Mouse (Mus musculus) kidney, adult 8-10 months (tissue): Measurements from ENCODE around the gene Khsrp.

Experiments
- DNase-seq, 2 experiments: peaks; one replicate each; pipeline ENCODE4 v3.0.0; 2022

Khsrp gene

DNA sequence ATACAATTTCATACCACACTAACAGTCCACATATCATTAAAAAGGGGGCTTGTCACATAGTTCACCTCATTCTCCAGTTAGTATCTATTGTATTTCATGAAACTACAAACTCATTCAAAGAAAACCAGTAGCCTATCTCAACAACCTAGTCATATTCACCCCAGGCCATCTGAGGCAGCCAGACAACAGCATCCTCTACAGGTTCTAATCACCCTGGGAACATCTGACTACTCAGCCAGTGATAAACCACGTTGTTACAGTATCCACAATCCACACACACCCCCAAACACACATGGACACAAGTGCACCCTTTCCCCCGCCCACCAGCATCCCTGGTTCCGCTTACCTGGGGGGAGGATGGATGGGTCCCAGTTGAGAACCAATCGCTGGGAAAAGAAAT is 3.9 kb downstream of the Khsrp start:
- DNase-seq = no peak

DNA sequence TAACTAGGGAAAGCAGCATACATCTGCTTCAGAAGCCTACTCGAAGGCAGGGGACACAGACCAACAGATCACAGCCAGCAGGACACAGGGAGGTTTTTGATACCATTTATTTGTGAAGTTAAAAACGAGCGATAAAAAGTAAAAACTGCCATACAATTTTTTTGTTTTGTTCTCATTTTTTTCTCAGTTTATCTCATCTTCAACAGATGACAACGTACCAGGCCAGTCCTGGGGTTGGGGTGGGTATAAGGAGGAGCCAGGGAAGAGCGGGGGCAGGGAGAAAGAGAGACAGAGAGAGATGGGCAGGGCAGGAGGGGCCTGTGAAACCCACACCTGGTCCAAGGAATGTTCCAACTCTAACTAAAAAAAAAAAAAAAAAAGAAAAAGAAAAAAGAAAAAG is 10.4 kb downstream of the Khsrp start:
- DNase-seq = no peak

- DNase-seq = no peak
Observed at GRCm38 (mm10) chr17:57019693-57020092, 11.6 kb downstream of the Khsrp start.

- no peak for DNase-seq
Observed at GRCm38 (mm10) chr17:57012245-57012795, 19.0 kb downstream of the Khsrp start.

DNA sequence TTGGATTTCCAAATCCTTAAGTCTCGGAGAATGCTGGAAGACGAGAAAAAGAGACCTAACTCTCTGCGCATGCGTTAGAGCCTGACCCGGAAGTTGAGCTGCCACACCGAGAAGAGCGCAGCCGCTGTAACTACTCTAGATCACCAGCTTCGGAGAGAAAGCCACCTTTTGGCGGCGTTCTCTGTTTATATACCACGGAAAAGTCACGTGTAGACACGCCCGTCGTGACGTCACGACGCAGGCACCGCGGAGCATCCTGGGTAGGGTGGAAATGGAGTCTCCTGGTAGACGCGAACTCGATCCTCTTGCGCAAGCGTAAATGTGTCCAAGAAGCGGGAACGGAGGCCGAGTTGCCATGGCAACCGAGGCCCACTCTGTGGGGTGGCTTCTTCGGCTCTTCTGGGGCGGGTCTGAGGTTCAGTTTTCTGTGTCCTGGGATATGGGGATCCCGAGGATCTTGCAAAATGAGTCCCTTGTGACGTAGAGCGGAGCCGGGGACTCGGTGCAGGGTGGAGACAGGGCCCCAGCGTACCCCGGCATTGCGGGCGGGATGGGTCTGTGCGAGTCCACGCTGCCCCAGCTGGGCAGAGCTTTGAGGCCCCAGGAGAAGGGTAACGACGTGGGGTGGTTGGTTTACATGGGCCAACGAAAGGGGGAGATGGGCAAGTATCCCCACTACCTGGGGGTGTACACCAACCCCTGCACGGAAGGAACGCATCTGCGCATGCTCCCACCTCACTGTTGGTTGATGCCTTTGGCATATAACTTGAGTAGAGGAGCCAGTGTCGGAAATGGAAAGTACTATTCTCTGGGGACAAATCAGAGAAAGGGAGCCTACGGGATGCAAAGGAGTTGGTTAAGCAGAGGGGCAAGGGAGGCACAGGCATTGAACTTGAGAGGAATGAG is 19.8 kb downstream of the Khsrp start, which contains the start of the genes Gtf2f1 and Gm17949:
Gene Gtf2f1 (minus strand): TSS at position 53 of the 906 bp plus-strand sequence.
Gene Gm17949 (plus strand): TSS at position 234 of the 906 bp plus-strand sequence.
- DNase-seq = peak; percentile 93 to 94

DNA sequence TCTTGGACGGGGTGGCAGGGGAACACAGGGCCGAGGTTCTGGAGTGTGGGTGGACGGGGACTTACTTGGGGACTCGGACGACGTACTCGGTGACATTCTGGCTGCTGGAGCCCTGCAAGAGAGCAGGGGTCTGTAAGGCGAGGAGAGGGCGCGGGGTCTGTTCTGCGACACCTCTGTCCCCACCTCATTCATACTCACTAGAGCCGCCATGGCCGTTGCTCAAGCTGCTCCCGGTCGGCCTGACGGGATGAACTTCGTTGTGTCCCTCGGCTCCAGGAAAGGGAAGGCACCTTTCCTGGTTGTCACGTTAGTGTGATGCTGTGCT is 20.4 kb downstream of the Khsrp start:
- DNase-seq = no peak

DNA sequence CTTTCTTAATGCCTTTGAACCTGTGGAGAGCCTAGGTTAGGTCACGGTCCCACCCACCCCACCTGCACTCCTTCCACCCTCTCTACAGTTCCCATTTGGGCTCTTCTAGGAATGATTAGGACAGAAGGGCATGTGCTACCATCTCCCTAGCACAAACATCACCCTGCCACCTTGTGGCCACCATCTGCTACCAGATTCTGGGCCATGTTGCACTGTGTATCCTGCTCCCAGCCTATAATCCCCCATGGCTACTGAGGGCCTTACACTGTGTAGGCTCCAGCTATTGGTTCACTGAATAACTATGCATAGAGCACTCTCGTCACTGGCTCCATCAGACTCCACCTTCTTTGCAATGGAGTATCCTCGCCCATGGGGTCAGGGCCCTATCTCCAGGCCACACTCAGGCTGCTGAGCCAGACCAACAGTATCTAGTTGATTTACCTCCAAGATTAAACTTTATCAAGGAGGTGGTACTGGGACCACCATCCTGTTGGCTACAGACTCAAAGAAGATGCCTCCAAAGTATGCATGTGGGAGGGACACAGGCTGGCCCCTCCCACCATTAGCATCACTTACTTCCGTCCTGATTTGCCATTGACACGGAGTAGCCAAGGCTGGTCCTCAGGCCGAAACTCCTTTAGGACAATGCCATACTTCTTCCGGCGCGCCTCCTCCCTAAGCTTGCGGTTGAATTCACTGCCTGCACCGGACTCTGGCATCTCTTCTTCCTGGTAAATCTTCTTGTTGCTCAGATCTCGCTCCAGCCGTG is 24.0 kb downstream of the Khsrp start:
- no peak for DNase-seq

DNA sequence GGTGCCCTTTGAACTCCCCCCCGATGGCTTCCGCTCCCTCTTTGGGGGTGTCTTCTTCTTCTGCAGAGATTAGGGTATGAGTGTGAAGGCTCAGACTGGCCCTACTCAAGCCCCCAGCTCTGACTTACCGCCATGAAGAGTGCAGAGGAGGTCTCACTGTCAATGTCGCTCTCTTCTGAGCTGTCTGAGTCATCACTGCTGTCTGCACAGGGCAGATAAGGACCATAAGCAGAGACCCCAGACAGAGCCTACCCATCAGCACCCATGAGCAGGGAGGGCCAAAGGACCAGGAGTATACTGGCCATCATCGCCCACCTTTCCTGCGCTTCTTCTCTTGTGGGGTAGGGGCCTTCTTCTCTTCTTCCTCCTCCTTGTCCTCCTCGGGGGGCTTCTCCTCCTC is 27.3 kb downstream of the Khsrp start:
- no peak for DNase-seq

DNA sequence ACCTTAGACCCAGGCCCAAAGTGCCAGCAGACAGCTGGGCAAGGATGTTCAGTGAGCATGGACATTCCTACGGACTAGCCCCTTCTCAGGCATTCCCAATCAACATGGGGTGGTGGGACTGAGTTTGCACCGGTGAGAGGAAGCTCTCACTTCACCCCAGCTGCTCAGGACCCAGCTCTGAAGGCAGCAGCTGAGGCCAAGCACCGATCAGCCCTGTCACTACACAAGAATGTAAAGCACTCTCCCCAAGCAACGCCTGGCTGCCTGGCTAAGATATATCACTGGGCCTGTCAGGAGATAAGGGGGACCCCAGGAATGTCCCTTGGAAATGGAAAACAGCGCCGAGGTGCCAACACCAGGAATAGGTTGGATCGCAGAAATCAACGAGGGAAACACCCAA is 30.1 kb downstream of the Khsrp start:
- DNase-seq = no peak

- DNase-seq = no peak
Observed at GRCm38 (mm10) chr17:56999968-57000609, 31.2 kb downstream of the Khsrp start, which contains the start of gene Pspn. TSS of gene Pspn (minus strand) at chr17:57000018.

DNA sequence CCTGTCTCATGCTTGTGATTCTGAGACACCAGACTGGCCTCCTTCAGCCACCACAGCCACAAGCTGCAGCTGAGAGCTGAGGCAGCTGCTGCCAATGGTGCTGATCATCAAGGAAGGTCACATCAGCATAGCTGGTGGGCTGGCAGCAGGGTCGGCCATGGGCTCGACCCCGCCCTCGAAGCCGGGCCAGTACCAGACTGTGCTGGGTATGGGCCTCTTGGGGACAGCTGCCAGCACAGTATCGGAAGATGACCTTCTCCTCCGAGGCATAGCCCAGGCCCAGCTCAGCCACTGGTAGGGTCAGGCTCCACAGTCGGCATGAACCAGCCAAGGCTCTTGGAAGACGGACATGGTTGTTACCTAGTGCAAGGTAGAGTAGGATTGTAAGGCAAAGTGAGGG is 31.9 kb downstream of the Khsrp start:
- no peak for DNase-seq

GRCm38 (mm10) chr17:56997029-56997667 is 34.2 kb downstream of the Khsrp start, which contains the start of gene Alkbh7:
TSS of gene Alkbh7 (plus strand) at chr17:56997339.
- DNase-seq = peak; percentile 99

DNA sequence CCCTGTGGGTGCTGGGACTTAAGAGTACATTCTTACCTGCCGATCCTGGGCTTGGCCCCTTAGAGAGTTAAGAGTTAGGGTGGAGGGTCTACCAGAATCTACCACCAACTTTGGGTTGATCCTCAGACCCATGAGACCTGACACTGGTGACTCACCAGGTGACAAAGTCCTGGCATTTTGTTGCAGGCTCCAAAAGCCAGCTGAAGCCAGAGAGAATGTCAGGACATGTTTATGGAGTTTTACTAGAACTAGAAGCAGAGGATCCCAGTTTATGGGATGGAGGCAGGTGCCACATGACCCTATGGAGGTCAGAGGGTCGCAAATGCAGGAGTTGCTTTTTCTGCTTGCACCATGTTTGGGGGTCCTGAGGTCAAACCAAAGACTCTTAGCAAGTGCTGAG is 34.8 kb downstream of the Khsrp start:
- peak in 1 of 2 experiments; percentile 11 for DNase-seq

DNA sequence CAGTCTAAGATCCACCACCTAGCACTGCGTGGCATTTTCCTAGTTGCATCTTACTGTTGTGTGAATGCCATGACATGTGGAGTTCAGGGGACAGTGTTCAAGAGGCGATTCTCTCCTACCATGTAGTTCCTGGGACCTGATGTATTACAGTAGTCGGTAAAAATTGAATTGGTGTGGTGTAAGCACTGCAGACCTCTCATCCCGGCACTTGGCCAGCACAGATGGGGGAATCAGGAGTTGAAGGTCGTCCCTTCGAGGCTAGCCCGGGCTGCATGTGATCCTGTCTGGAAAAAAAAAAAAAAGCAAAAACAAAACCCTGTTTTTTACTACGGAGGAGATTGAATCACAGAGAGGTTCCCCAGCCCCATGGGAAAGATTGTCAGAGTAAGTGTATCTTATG is 36.3 kb downstream of the Khsrp start:
- no peak for DNase-seq

DNA sequence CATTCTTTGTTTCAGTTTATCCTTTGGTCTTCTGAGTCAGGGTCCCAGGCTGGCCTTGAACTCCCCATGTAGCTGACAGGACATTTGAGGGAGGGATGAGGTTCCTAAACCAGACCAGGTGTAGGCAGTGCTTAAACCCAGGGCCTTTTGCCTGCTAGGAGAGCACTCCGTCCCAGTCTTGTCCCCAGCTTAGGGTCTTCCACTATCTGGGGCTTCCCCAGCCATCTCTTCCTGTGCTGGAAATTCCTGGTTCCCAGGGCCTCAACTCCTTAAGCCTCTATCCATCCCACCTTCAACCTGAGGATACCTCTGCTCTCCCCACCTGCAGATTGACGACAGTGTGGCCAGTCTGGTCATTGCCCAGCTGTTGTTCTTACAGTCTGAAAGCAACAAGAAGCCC is 40.4 kb downstream of the Khsrp start:
- DNase-seq = no peak

GRCm38 (mm10) chr17:56990115-56990746 is 41.1 kb downstream of the Khsrp start, which contains the start of gene Clpp:
TSS of gene Clpp (plus strand) at chr17:56990305.
- peak; percentile 96 for DNase-seq

GRCm38 (mm10) chr17:56989467-56990114 is 41.7 kb downstream of the Khsrp start:
- no peak for DNase-seq

DNA sequence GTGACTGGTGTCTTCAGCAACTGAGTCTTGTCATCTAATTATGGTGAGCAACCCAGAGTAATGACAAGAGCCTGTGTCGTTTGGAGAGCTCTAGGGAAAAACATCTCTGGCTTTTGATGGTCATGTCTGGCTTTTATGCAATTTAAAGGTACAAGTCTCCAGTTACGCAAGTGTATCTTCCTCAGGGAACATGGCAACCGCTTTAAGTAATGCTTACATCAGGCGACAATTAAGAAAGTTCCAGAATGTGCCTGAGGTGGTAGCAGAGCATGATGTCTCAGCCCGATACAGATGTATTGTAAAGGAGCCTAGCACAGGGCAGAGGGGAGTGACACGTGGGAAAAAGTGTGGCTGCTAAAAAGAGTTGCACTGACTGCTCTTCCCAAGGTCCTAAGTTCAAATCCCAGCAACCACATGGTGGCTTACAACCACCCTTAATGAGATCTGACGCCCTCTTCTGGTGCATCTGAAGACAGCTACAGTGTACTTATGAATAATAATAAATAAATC is 42.3 kb downstream of the Khsrp start:
- DNase-seq = no peak

GRCm38 (mm10) chr17:56988441-56988840 is 42.9 kb downstream of the Khsrp start:
- no peak for DNase-seq

DNA sequence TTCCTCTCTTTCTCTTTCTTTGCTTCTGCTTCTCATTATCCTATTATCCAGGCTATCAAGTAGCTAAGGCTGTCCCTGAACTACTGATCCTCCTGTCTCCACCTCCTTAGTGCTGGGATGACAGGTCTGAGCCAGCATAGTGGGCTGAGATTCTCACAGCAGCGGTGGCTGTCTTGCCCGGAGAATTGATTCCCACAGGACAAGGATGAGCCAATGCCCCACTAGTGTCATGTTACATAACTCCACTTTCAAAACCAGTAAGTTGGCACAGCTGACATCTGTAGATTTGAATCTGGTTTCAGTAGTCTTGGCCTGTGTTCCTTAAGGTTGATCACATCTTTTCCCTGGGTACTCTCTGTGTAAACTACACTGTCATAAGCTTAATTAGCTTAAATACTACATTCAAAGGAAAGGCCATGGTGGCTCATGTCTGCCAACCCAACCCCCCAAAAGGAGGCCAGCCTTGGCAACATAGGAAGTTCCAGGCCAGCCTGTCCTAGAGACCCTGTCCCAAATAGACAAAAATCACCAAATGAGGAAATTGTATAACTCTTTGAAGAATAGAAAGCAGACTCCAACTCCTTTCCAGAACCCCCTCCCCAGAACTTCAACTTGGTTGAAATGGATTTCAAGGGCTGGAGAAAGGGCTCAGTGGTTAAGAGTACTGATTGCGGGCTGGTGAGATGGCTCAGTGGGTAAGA is 45.1 kb downstream of the Khsrp start:
- DNase-seq = no peak
